Mouse (Mus musculus) thymus, postnatal 10 days (tissue): ENCODE data around the gene Pdlim4.
A peak's percentile ranks its signal among the peaks of the same experiment; 100 is the strongest.
"Not testable (repeated sequence)": the region's sequence is repeated elsewhere in the genome, so short reads cannot be mapped to it uniquely, and the experiment has no call there.

Source experiments
- DNase-seq, 2 experiments: peaks; one replicate each; pipeline ENCODE4 v3.0.0; 2021; ENCODE audit warnings: low spot score in 2 of 2

Pdlim4 gene

DNA sequence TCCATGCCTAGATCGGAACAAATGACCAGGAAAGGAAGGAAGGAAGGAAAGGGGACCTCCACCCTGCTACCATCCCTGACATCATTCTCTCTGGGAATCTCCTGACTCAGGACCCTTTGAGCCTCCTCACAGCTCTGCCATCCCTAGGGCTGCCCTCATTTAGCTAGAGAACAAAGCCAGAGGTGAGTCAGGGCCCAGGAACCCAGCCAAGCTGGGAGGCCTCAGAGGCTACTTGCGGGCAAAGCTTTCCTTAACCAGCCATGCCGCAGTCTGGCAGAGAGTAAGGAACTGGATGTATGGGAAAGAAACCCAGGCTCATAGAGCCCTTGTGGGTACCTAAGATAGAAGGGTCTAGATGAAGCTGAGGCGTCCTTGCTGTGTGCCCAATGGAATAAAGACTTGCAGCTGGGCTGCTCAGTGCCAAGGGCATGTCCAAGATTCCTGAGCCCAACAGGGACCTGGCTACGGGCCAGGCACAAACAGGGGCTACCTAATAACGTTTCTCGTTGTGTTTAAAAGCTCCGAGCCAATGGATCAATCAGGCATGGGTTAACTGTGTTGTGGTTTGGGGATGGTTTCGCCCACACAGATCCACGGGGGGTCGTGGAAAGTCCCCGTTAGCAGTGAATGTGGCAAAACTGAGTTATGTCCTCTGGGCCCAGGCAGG, 6.6 kb downstream of the Pdlim4 start:
- DNase-seq = no peak

DNA sequence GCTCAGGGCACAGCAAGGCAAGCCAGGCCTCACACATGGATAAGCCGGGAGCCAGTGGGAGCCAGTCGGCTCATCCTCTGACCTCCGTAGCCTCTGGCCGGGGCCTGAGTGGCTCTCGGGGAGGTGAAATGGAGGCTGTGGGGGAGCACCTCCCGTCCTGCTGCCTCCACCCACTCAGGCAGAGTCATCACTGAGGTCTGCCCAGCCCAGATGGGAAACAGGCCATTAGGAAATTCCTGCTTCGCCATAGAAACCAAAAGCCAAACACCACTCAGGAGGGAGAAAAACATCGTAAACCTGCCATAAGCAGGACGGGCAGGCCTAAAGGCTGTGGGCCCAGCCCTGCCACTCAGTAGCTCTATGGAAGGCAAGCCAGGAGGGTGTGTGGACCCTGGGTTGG, 8.5 kb downstream of the Pdlim4 start:
- DNase-seq = no peak

DNA sequence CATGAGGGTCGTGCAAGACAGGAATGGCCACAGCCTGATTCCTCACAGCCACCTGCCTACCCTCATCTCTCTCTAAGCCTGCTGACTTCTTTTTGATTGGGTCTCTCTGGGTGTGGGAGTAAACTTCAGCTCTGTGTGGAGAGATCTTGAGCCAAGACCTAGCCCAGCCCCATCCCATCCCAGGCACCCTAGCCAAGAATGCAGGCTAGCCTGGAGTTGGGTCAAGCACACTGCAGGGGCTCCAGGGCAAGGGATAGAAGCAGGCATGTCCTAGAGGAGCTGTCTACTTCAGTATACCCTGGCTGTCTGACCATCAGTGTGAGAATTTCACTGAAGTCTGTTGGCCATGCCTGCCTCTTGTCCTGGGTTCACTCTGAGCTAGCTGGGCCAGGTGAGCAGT, 9.3 kb downstream of the Pdlim4 start:
- no peak for DNase-seq

DNA sequence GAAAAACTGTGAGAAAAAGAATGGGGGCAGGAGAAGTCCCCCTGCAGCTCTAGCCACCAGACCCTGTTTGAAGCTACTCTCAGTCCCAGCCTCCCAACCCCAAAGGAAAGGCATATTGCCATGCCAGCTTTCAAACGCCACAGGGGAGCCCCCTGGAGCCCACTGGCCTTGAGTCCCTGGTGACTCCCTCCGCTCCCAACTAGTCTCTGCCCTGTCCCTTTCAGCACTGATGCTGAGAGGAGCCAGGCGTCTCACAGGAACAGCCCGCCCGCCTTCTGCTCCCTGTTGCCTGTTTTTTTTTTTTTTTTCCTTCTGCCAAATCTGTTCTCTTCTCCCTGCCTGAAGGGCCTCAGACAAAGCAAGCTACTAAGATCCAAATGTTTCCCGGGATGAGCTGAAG, 10.2 kb downstream of the Pdlim4 start:
- DNase-seq = no peak

DNA sequence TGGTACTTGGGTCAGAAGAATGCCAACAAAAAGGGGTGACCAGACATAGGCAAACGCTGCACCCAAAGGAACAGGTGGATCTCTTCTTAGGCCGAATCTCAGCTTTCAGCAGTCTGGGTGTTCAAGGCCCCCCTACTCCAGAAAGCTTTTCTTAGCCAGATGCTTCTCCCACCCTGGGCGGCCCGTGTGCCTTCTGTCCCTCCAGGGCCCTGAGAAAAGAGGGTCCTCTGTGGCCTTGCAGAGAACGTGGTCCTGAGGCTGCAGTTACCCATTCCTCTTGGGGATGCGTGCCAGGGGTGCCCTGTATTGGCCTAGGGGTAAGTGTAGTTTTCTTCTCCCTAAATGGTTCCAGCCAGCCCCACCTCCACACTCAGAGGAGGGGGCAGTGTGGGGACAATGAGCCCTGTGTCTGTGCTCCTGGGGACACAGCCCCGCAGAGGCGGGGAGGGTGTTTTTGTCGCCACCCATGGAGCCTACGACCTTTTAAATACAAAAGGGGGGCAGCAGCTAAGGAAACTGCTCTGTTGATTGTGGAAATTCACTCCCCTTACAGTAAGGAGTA, 10.7 kb downstream of the Pdlim4 start:
- no peak for DNase-seq

DNA sequence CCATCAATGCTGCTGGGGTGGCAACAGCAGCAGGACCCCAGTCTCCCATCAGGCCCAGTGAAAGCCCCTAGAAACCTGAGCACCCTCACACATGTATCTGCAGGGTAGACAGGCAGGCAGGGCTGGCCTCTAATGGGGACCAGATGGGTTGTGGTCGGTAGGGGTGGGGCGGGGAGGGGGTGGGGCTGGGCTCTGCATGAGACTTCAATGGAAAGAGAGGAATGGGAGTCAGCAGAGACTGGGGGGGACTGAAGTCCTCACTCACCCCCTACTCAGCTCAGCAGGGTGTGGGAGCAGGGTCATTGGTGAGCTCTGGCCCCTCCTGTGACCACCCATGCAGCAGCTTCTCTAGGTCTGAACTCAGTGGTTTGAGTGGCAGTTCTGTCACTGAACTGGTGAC, 11.4 kb downstream of the Pdlim4 start:
- no peak for DNase-seq

DNA sequence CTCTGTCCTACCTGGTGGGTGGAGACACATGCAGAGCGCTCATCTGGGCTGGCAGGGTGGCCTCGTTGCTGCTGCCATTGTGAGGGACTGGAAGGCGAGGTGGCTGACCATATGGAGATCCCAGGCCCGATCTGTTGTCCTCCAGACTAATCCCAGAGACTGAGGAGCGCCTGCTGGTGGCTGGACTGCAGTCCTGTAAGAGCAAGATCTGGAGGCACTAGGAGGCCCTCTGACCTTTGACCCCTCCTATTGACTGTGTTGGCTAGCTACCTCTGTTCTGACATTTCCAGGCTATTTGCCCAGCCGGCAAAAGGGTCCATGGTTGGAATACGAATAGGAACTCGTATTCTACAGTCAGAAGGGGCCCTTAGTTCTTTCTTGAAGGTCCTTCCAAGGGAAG, 12.7 kb downstream of the Pdlim4 start:
- DNase-seq = no peak

DNA sequence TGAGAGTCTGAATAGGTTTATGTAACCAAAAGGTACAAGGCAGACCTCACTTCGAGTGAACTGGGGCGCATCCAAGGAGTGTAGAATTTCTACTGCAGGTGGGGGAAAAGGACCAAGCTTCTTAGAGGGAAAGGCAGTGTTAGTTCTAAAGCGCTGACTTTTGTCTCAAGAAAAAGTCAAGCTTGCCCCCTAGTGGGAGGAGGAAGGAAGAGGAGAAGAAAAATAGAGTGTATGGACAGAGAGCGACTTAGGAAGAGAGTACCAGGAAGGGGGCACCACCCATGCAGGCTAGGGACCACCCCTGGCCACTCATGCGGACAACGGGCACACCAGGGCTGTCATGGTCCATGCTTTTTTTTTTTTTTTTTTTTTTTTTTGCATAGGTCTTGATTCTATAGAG, 14.6 kb downstream of the Pdlim4 start:
- peak; percentile 33 to 68 for DNase-seq

DNA sequence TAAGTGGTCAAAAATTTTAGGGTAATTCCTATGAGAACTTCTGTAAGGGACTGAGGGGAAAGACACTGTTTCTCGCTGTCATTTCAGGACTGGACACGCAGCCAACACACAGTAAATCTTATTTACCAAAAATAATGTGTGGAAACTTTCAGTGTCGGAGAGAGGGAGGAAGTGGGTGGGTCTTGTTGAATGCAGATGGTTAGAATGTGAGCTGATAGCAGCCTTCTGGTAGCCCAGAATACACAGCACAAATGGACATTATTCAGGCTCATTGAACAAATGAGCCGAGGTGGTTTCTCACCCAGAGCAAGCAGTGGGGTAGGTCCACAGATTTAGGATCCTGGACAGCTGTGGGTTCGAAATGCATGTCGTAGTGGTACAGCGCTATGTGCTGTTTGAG, 15.7 kb downstream of the Pdlim4 start:
- no peak for DNase-seq

DNA sequence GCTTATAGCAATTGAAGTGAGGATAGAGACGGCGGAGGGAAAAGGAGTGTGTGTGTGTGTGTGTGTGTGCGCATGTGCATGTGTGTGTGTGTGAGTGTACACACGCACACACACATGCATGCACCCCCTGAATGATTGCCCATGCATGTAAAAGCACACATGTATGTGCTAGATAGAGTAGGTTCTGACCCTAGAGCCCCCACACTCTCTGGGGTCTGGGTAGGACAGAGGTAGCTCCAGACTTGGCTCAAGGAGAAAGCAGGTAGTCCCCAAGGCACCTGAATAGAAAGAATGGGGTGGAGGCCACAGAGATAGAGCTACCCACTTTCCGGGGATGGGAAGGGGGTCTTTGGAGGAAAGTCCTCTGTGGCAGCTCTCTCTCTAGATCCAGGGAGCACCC, 16.7 kb downstream of the Pdlim4 start:
- DNase-seq = no peak

DNA sequence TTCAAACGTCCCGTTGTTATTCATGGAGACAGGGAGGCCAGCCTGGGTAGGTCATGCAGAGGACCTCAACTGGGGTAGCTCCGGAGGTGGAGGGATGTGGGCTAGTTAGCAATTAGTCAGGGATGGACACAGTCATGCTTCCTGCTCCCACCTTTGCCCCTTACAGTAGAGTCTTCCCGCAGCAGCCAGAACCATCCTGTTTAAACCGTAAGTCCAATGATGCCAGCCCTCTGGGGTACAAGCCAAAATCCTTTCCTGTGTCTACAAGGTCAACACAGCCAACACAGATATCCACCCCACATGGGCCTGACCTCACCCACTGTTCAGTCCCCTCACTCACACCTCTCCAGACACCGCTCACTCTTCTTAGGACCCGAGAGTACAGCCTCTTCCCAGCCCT, 17.7 kb downstream of the Pdlim4 start:
- no peak for DNase-seq

DNA sequence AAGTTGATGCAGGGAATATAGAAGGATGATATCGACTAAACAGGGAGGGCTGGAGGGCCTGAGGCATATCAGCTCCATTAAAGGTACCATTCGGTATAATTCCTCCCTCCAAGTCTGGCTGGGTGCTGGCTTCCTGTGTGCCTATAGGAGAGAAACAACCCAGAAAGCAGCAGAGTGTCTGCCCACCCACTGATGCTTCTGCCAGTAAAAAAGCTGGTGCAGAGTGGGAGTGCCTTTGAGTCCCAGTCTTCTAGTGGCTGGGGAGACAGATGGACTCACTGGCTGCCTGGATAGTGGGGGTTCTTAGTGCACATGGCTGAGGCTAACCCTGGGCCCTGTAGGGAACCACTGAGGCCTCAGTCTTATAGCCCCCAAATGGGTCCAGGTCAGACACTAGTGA, 18.6 kb downstream of the Pdlim4 start:
- no peak for DNase-seq

DNA sequence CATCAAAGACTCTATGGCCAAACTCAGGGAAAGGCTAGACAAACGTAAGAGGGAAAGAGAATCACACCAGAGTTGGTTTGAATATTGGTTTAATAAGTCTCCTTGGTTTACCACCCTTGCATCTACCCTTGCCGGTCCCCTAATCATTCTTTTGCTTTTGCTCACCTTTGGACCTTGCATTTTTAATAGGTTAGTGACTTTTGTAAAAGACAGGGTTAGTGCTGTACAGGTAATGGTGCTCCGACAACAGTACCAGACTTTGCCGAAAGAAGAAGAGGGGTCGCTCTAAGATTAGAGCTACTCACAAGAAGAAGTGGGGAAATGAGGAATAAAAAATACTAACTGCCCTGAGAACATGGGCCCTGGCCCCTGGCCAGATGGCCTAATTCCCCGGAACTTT, 28.1 kb downstream of the Pdlim4 start:
- DNase-seq = no peak

DNA sequence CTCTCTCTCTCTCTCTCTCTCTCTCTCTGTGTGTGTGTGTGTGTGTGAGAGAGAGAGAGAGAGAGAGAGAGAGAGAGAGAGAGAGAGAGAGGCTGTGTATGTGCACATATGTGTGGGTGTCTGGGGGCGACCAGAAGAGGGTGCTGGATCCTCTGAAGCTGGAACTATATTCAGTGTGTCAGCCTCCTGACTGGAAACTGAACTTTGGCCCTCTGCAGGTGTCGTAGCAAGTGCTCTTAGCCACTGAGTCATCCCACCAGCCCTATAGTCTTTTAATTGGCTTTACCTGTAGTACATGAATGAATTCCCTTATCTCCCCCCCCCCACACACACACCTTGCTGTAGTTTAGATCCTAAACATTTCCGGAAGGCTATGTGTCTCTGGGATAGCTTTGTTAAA, 35.9 kb downstream of the Pdlim4 start:
- DNase-seq = not testable (repeated sequence)

DNA sequence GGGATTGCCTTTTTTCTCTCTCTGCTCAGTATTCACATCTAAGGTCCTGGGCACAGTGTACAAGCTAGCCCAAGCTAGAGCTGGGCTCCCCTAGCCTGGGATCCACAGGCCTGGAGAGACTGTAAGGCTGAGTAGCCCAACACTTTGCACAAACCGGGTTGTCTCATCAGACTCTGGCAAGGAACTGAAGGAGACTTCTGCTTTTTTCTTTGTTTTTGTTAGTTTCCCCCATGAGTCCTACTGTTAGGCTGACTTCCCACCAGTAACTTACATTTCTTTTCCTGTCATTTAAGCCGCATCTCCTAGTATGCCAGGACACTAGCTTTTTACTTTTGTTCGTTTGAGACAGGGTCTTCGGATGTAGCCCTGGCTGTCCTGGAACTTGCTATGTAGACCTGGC, 39.8 kb downstream of the Pdlim4 start:
- no peak for DNase-seq

DNA sequence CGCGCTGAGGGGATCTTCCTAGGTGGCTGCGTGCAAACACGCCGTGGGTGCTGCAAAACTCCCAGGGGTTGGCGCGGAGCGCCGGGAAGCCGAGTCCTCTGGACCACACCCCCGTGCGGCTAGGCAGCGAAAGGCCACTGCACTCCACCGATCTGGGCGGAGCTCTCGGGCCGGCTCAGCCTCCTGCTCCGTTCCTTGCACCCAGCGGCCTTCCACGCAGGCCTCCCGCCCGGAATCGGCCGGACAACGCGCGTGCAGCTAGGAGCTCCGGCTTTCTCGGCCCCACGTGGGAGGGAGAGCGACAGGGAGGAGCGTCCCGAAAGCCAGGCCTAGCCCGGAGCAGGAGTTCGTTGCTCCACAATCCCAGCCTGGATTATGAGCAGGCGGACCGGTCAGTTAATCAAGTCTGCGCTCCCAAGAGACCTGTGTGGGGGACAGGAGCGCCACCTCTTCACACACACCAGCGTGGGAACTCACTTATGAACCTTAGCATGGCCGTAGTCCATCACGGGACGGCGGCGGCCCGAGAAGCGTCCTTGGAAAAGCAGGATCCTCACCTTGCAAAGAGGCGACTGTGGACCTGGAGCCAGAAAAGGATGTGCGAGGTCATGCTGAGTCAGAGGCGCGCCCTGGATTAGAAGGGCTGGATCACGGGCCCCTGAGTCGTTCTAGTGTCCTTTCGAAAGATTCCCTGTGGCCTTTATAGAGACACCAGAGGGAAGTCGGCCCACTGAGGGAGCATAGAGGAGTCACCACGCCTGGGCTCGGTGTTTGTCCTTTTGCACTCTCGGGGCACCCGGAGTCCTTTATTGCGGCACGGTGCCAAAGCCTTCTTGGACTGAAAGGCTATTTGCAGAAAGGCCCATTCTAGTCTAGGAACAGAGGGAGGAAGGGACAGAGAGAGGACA, 40.5 kb downstream of the Pdlim4 start, which contains the start of gene Slc22a4:
TSS of gene Slc22a4 (minus strand) at position 47 of the 908 bp plus-strand sequence.
- DNase-seq = peak in 1 of 2 experiments; percentile 13

DNA sequence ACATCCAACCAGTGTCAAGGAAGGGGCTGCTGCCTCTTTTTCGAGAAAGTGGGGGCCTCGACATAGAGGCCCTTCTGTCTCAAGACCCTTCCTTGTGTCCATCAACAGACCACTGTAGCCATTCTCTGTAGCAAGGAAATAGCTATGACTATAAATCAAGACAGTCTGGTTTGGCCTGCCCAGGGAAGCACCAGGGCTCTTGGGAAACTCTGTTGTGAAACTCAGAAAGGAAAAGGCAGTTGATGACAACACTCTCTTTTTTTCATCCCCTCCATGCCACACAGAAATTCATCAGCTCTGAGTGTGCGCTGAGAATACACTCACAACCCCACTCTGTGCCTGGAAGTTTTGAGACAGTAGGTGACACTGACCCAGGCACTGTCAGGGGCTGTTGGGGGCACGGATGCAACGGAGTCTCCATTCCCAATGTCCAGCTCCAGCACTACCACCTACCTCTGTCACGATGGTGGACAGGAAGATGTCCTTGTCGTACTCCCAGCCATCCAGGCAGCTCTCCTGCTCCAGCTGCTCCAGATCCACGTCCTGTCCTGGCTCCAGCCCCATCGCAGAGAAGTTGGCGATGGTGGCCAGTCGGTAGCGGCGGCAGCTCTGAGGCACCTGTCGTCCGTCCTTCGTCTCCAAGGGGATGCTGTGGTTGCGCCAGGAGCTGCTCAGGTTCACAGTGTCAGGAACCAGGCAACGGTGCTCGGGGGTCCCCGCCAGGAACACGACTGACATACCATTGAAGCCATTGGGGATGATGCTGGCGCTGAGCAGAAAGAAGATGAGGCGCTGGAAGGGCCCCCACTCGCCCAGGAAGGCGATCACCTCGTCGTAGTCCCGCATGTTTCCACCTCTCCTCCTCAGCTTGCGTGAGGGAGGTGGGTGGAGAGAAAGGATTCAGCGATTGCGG, 41.4 kb downstream of the Pdlim4 start:
- DNase-seq = no peak

DNA sequence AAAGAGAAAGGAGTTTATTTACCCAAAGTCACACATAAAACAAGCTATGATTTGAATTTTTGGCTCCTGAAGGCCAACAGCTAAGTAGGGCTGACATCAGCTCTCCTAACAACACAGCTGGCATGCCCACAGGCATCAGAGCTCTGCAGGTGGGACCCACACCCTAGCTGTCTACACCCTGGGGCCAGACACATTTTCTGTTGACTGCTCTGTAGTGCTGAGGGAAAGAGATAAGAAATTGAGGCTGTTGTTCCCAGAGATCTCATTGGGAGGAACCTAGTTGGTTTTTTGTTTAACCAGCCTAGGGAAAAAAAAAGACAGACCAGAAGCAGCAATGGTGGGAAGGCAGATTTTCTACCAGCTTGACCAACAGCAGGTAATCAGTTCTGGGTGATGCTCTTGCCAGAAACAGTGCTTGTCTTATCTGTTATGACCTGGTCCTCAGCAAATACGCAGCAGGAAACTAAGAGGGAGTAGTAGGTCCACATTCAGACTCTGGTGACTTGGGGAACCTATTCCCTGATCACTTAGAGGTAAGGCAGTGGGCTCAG, 42.2 kb downstream of the Pdlim4 start:
- no peak for DNase-seq

DNA sequence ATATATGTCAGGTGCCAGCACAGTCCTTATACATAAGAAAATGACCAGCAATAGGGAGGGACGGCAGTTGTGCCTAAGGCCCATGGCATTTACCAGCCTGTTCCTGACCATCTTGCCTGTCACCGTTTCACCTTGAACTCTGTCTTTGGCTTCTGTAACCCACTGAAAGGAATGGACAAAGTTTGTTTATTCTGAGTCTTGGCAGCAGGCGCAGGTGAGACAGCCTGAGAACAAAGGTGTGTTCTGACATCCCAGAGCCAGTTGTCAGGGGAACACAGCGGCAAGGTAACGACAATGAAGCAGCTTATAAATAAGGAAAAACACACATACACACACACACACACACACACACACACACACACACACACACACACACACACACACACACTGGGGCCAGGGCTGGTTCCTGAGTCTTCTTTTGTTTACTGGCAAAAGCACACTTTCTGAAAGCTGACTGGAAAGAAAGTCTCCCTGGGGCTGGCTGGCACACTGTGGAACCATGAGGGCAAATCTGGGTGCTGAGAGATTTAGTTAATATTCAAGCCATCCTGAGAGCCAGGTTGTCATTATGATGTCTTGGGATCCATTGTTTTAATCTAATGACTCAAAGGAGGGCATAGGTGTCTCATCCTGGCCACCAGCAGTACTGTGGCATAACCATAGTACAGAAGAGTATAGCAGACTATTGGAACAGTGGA, 47.3 kb downstream of the Pdlim4 start:
- DNase-seq = no peak

DNA sequence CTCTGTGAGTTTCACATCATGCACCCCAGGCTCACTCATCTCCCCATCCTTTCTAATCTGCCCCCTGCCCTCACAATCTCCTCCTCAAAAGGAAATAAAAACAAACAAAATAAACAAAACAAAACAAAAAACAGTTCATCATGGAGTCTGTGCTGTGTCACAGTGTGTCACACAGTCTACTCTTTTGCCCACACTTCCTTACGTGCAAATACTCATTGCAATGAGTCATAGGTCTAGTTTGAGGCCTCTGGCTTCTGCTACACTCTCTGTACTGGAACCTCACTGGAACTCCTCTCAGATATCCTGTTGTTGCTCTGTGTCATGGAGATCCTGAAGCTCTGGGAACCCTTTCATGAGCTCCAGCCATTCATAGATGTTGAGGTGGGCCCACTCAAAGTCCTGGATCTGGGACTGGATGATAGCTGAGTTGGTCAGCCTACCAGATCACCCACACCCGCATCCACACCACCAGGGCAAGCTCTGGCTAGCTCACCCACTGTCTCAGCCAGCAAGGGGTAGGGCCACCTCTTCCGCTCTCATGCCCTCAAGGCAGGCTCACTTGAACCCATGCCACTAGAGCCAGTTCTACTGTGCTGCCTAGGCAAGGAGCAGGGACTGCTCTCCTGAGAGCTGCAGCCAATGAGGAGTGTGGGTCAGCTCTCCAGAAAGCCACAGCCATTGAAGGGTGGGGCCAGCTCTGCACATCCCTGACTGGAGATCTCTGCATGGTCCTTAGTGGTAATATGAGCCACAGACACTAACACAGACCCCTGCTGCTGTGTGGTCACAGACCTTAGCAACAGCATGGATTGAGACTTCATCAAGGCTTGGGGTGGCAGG, 49.7 kb downstream of the Pdlim4 start:
- no peak for DNase-seq
